Mouse (Mus musculus): ENCODE data around the gene Nptx1.

Nptx1 gene

GRCm38 (mm10) chr11:119550546-119551335 lies 3.2 kb upstream of the Nptx1 start:
- DNase-seq, result no peak

GRCm38 (mm10) chr11:119549371-119549811 lies 1.8 kb upstream of the Nptx1 start:
- DNase-seq, result no peak

GRCm38 (mm10) chr11:119548741-119549370 lies 1.3 kb upstream of the Nptx1 start:
- peak in 1 of 2 experiments; percentile 14 for DNase-seq

- DNase-seq, result peak in 1 of 2 experiments; percentile 27
Observed at GRCm38 (mm10) chr11:119547951-119548591, 518 bp upstream of the Nptx1 start.

GRCm38 (mm10) chr11:119546496-119547182 lies 914 bp downstream of the Nptx1 start:
- peak in 1 of 2 experiments; percentile 20 for DNase-seq

GRCm38 (mm10) chr11:119545741-119546495 lies 1.6 kb downstream of the Nptx1 start:
- DNase-seq, result no peak

- DNase-seq, result no peak
Observed at GRCm38 (mm10) chr11:119545281-119545680, 2.3 kb downstream of the Nptx1 start.

- DNase-seq, result no peak
Observed at GRCm38 (mm10) chr11:119544518-119545105, 2.9 kb downstream of the Nptx1 start.

- DNase-seq, result no peak
Observed at GRCm38 (mm10) chr11:119543816-119544517, 3.6 kb downstream of the Nptx1 start.

- DNase-seq, result no peak
Observed at GRCm38 (mm10) chr11:119542886-119543285, 4.7 kb downstream of the Nptx1 start.

GRCm38 (mm10) chr11:119542371-119542770 lies 5.2 kb downstream of the Nptx1 start:
- DNase-seq, result peak in 1 of 2 experiments; percentile 9

GRCm38 (mm10) chr11:119541082-119541481 lies 6.5 kb downstream of the Nptx1 start:
- DNase-seq, result no peak

- no peak for DNase-seq
Observed at GRCm38 (mm10) chr11:119540560-119540959, 7.0 kb downstream of the Nptx1 start.

- DNase-seq, result no peak
Observed at GRCm38 (mm10) chr11:119539944-119540343, 7.6 kb downstream of the Nptx1 start.

GRCm38 (mm10) chr11:119533745-119534144 lies 13.8 kb downstream of the Nptx1 start:
- DNase-seq, result no peak

- DNase-seq, result no peak
Observed at GRCm38 (mm10) chr11:119532460-119532859, 15.1 kb downstream of the Nptx1 start.

- DNase-seq, result no peak
Observed at GRCm38 (mm10) chr11:119528930-119529329, 18.6 kb downstream of the Nptx1 start.

- DNase-seq, result no peak
Observed at GRCm38 (mm10) chr11:119526068-119526966, 21.2 kb downstream of the Nptx1 start.

GRCm38 (mm10) chr11:119524545-119524949 lies 23.0 kb downstream of the Nptx1 start:
- DNase-seq, result peak; percentile 89 to 93

- no peak for DNase-seq
Observed at GRCm38 (mm10) chr11:119523392-119523791, 24.2 kb downstream of the Nptx1 start.
